Mouse (Mus musculus): ENCODE results near the gene Fgd3. TPM values are rescaled to one million over a fixed set of nuclear protein-coding genes. Genes with fewer than 3 reads are reported as not detected.

The Fgd3 gene
- polyA plus RNA-seq, 1 experiment = 4.1 TPM

DNA sequence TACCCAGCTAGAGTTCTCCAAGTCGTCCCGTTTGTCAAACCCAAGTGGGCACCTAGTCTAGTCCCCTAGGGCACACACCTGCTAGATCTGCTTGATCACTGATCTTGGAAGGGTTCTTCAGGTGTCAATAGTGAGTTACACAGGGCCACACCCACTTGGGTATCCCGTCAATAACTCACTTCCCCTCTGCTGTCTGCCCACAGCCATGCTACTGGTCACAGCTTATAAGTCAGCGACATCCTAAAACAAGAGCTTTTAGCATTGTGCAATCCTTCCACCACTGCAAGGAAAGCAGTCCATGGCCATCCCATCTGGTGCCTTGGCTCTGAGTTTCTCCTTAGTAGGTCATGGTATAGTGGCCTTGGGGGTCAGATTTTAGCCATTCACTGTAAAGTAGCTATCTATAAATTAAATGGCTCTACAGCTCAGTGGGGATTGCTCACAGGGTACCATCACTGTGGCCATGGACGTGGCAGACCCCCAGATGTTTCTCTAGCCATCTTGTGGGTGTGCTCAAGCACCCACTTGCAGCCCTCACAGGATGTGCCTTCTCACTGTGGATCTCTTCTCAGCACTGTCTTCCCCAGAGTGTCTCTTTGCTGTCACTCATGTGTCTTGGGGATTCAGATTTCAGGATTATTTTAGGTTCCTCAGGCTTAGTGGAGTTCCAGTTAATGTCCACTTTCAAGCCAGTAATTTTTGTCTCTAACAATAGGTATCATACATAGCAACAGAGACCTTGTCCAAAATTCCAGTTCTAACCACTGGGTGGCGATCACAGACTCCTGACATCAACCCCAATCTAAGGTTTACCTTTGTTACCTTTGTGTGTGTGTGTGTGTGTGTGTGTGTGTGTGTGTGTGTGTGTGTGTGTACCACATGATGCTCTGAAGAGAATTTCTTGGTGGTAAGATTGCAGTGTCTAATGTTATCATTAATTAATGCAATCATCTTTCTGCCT, 6.4 kb upstream of the Fgd3 start:
- H3K4me1 ChIP-seq (ENCODE audit: control insufficient read depth, insufficient read depth, low read length) = no peaks in the 10 kb centered on the region
- no peak overlapping the region for H3K4me3 ChIP-seq (replicated peaks; ENCODE audit: extremely low read depth, low read depth, low read length)
- no peak for TF ChIP-seq CTCF (IDR thresholded peaks at IDR 0.05; ENCODE audit: insufficient read depth, low read length)
- TF ChIP-seq POLR2A (IDR thresholded peaks at IDR 0.05; ENCODE audit: borderline replicate concordance, extremely low read depth, low read depth, low read length) = no peak
- 59% methylated on average over 6 of the region's 6 CpGs for WGBS
- DNase-seq = peak; percentile 50

DNA sequence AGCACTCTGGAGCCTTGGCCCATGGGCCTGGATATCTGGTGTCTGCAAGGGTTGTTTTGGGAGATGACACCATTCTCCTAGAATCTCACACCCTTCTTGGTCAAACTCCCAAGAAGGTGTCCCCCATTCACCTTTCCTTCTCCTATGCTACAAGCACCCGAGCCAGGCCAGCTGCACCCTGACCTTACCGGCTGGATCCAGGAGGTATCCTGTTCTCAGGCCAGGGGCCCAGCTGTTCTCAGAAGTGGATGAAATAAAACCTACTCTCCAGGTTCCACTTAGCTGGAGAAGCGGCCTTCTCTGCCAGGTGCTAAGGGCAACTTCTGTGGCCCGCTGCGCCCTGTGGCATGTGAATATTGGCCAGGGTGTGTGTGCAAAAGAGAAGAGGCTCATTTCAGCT, 4.8 kb upstream of the Fgd3 start:
- no peak for DNase-seq
- no peaks in the 10 kb centered on the region for H3K4me1 ChIP-seq (ENCODE audit: control insufficient read depth, insufficient read depth, low read length)
- WGBS = 78% methylated on average over 5 of the region's 5 CpGs

DNA sequence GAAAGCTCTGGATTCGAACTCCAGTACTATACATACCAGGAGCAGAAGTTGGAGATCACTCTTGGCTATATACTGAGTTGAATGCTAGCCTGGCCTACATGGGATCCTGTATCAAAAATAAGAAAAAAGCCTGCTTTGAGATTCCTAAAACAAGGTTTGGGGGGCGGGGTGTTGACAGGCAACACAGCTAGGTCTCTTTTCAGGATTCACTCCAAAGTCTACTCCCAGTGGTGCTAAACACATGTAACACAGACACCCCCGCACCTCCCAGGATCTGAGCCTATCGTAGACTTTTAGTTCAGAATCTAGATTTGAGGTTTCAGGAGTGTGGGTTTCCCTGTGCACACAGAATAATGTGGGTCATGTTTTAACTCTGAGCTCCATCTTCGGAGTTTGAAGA, 2.6 kb upstream of the Fgd3 start:
- TF ChIP-seq CTCF (IDR thresholded peaks at IDR 0.05; ENCODE audit: insufficient read depth, low read length) (no peak), POLR2A (IDR thresholded peaks at IDR 0.05; ENCODE audit: borderline replicate concordance, extremely low read depth, low read depth, low read length) (no peak)
- no peak for DNase-seq
- 86% methylated on average over 5 of the region's 5 CpGs for WGBS
- Histone ChIP-seq H3K4me1 (ENCODE audit: control insufficient read depth, insufficient read depth, low read length) (no peaks in the 10 kb centered on the region), H3K4me3 (replicated peaks; ENCODE audit: extremely low read depth, low read depth, low read length) (no peak overlapping the region)

More for the DNA sequence above, 4.8 kb upstream of the Fgd3 start:
- no peak overlapping the region for H3K4me3 ChIP-seq (replicated peaks; ENCODE audit: extremely low read depth, low read depth, low read length)
- TF ChIP-seq CTCF (IDR thresholded peaks at IDR 0.05; ENCODE audit: insufficient read depth, low read length) = no peak

DNA sequence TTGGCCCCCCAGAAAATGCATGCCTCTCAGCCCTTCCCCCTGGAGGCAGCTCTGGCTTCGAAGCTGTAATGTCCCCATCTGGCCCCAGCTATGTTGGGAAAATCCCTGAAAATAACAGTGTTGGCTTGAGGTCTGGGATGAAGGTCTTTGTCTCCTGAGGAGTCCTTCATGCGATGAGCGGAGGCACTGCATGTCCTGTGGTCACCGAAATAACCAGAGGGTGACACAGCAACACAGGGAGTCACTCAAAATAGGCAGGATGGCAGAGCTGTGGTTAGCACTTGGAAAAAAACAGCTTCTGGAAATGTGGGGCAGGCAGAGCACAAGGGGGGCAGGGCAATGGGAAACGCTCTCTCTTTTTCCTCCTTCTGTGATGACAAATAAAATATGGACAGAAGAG, 2.1 kb upstream of the Fgd3 start:
- H3K4me3 ChIP-seq (replicated peaks; ENCODE audit: extremely low read depth, low read depth, low read length) = no peak overlapping the region
- TF ChIP-seq CTCF (IDR thresholded peaks at IDR 0.05; ENCODE audit: insufficient read depth, low read length) (no peak), POLR2A (IDR thresholded peaks at IDR 0.05; ENCODE audit: borderline replicate concordance, extremely low read depth, low read depth, low read length) (no peak)
- 73% methylated on average over 5 of the region's 5 CpGs for WGBS
- no peak for DNase-seq
- H3K4me1 ChIP-seq (ENCODE audit: control insufficient read depth, insufficient read depth, low read length) = no peaks in the 10 kb centered on the region

DNA sequence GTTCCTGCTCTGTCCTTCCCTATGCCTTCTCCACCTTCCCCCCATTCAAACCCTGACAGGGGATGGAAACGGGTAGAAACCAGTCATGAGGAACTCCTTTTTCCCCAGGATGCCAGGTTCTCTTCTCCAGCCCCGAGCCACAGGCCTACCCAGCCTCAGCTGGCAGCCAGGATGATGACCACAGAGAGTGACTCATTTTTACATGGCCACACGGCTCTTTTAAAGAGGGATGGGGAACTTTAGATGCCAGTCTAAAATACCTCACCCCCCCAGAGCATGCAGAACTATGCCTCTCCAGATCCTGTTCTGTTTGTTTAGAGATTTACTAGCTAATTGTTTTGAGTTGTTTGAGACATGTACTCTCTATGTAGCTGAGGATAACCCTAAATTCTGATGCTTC, 1.3 kb upstream of the Fgd3 start:
- no peak overlapping the region for H3K4me3 ChIP-seq (replicated peaks; ENCODE audit: extremely low read depth, low read depth, low read length)
- no peaks in the 10 kb centered on the region for H3K4me1 ChIP-seq (ENCODE audit: control insufficient read depth, insufficient read depth, low read length)
- DNase-seq = no peak
- TF ChIP-seq CTCF (IDR thresholded peaks at IDR 0.05; ENCODE audit: insufficient read depth, low read length) = no peak
- TF ChIP-seq POLR2A (IDR thresholded peaks at IDR 0.05; ENCODE audit: borderline replicate concordance, extremely low read depth, low read depth, low read length) = no peak
- WGBS = 73% methylated on average over 3 of the region's 3 CpGs

DNA sequence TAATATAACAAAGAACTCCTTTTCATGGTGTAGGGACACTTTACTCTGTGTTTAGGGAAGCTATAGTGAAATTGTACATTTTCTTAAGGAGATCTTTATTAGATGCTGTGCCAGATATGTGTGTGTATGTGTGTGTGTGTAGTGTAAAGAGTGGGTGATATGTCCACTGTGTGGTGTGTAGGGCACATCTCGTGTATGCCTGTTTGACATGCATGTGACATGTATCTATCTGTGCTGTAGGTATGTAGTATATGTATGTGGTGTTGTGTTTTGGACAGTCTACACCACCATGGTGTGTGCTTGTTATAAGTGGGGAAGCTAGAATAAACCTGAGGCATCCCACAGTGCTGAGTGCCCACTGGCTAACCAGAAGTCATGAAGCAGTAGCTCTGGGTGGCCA, 403 bp upstream of the Fgd3 start:
- DNase-seq = no peak
- 88% methylated on average over 1 of the region's 1 CpGs for WGBS
- Histone ChIP-seq H3K4me1 (ENCODE audit: control insufficient read depth, insufficient read depth, low read length) (no peaks in the 10 kb centered on the region), H3K4me3 (replicated peaks; ENCODE audit: extremely low read depth, low read depth, low read length) (no peak overlapping the region)
- no peak for TF ChIP-seq CTCF (IDR thresholded peaks at IDR 0.05; ENCODE audit: insufficient read depth, low read length)
- TF ChIP-seq POLR2A (IDR thresholded peaks at IDR 0.05; ENCODE audit: borderline replicate concordance, extremely low read depth, low read depth, low read length) = no peak

DNA sequence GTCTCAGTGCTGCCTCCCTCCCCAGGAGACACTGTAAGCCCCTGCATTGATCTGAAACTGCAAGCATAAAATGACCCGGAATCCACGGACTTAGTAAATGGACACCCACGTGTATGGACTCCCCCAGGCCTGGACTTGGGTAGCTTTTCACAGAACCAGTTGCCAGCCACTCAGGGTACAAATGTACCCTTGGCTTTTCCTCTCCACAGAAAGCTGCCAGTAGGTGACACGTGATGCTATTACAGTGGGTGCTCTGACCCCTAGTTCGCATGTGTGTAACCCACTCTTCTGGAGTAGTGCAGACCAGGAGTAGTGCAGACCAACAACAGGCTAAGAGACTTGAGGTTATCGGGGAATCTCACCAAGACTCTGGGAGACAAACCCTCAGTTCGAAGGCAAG, 2.2 kb downstream of the Fgd3 start:
- Histone ChIP-seq H3K4me3 (replicated peaks; ENCODE audit: extremely low read depth, low read depth, low read length) (no peak overlapping the region), H3K4me1 (ENCODE audit: control insufficient read depth, insufficient read depth, low read length) (no peaks in the 10 kb centered on the region)
- 93% methylated on average over 7 of the region's 7 CpGs for WGBS
- no peak for DNase-seq
- TF ChIP-seq POLR2A (IDR thresholded peaks at IDR 0.05; ENCODE audit: borderline replicate concordance, extremely low read depth, low read depth, low read length) = no peak
- no peak for TF ChIP-seq CTCF (IDR thresholded peaks at IDR 0.05; ENCODE audit: insufficient read depth, low read length)

DNA sequence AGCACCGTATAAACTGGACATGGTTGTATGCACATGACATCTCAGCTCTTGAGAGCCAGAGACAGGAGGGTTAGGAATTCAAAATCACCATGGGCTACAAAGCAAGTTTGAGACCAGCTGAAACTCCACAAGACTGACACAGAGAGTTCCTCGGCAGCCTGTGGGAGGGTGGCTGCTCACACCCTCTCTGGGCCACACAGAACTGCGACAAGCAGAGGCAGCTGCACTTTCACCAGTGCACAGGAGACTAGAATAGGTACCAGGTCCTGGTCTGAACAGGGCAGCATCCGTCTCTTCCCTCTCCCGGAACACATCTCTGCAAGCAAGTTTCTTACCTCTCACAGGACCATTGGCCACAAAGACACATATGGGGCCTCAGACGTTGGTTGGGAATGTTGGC, 2.6 kb downstream of the Fgd3 start:
- Histone ChIP-seq H3K4me1 (ENCODE audit: control insufficient read depth, insufficient read depth, low read length) (no peaks in the 10 kb centered on the region), H3K4me3 (replicated peaks; ENCODE audit: extremely low read depth, low read depth, low read length) (no peak overlapping the region)
- DNase-seq = no peak
- no peak for TF ChIP-seq CTCF (IDR thresholded peaks at IDR 0.05; ENCODE audit: insufficient read depth, low read length)
- 85% methylated on average over 6 of the region's 6 CpGs for WGBS

DNA sequence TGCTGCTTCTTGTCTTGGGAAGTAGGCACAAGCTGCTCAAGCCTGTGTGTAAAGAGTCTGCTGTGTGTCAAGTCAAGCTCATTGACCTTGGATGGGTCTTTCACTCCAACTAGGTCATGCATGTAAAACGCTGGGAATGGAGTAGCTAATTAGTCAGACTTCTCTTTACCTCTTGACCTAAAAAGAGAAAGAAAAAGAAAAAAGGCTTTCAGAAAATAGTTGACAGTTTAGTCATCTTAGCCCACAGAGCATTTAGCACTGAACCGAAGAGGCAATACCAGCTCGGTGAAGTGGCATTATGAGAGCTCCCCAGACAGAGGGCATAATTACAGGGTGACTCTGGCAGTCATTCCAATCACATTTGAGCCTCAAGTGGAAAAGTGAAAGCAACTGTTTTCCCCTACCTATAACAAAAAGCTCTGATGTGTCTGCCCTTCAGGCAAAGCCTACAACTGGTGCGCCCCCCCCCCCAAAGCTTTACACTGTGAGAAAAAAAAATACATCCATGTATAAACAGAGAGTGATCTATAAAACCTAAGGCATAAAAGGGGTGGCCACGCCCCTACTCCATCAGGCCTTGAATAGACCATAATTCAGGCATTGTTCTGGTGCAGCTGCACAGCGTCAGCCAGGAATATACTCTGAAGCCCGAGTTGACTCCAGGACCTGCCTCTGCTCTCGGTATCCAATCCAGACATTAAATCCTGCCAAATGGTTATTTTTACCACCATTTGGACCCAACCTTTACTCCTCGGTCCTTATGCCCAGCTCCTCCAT, 3.5 kb downstream of the Fgd3 start:
- WGBS = 50% methylated on average over 9 of the region's 9 CpGs
- DNase-seq = no peak
- TF ChIP-seq POLR2A (IDR thresholded peaks at IDR 0.05; ENCODE audit: borderline replicate concordance, extremely low read depth, low read depth, low read length) (no peak), CTCF (IDR thresholded peaks at IDR 0.05; ENCODE audit: insufficient read depth, low read length) (no peak)
- Histone ChIP-seq H3K4me3 (replicated peaks; ENCODE audit: extremely low read depth, low read depth, low read length) (no peak overlapping the region), H3K4me1 (ENCODE audit: control insufficient read depth, insufficient read depth, low read length) (no peaks in the 10 kb centered on the region)

DNA sequence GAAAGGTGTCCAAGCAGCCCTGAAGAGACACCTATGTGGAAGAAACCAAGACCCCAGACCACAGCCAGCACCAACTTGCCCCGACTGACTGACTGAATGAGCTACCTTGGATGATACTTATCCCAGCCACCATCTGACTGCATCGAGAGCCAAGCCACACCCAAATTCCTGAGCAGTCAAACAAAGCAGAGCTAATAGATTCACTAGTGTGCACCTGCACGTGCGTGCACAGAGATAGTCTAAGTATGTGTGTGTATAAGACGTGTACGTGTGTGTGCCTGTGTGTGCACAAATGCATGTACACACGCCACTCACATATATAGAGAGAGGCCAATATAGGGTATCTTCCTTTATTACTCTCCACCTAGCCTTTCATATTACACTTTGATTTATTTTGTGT, 8.5 kb downstream of the Fgd3 start:
- Histone ChIP-seq H3K4me1 (ENCODE audit: control insufficient read depth, insufficient read depth, low read length) (peaks cover 2% of the 10 kb centered on the region; the same call in 1 of the 2 replicates), H3K4me3 (replicated peaks; ENCODE audit: extremely low read depth, low read depth, low read length) (no peak overlapping the region)
- WGBS = 65% methylated on average over 7 of the region's 7 CpGs
- TF ChIP-seq POLR2A (IDR thresholded peaks at IDR 0.05; ENCODE audit: borderline replicate concordance, extremely low read depth, low read depth, low read length) = no peak
- TF ChIP-seq CTCF (IDR thresholded peaks at IDR 0.05; ENCODE audit: insufficient read depth, low read length) = no peak
- DNase-seq = no peak

Measured in lung, adult 2 months (tissue).